Mouse (Mus musculus) olfactory bulb, adult 2 months (tissue): Measurements from ENCODE around the gene Rab4b.

Experiments
- CTCF ChIP-seq: fragments of 200-500 bp; IDR thresholded peaks from 2 replicates; pipeline ENCODE4 v1.5.1; 2012; ENCODE audit warnings: low read depth, mild to moderate bottlenecking, low read length, moderate library complexity; ENCODE audit not compliant: insufficient read depth
- POLR2A ChIP-seq: fragments of 200-500 bp; IDR thresholded peaks from 2 replicates; pipeline ENCODE4 v1.6.1; 2012; ENCODE audit warnings: mild to moderate bottlenecking, low read depth, low read length, moderate library complexity; ENCODE audit not compliant: insufficient read depth

GRCm38 (mm10) chr7:27195681-27196611, 17.2 kb upstream of the Rab4b start, which contains the start of the genes BC024978 and Snrpa:
- TF ChIP-seq CTCF: no peak
- 0 out of 2 replicates have a peak, but pooled peaks have one; percentile 7 for TF ChIP-seq POLR2A
